Mouse (Mus musculus): ENCODE measurements at regions not wholly inside any gene's neighbourhood (a gene's known extent, or its start where the extent isn't known, plus 50 kb on each side); places are given as distances from the start of the nearest gene placed in this dataset.

DNA sequence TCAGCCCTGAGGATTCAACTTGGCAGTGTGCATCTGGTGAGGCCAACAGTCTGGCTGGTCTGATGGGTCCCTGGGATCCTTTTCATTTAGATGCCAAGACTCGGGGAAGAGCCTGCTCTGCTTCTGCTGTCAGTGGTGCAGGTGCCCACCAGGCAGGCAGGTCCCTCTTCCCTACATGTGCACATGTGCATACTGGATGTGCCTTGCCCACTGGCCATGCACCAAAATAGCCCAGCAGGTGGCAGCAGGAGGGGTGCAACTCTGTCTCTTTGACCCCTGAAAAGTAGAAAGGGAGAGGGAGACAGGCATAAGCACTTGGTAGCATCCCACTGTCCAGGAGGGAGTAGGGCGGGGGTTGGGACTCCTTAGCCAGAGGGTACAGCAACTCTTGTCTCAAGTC, 116.2 kb upstream of the Bank1 start:
- no peak for DNase-seq

DNA sequence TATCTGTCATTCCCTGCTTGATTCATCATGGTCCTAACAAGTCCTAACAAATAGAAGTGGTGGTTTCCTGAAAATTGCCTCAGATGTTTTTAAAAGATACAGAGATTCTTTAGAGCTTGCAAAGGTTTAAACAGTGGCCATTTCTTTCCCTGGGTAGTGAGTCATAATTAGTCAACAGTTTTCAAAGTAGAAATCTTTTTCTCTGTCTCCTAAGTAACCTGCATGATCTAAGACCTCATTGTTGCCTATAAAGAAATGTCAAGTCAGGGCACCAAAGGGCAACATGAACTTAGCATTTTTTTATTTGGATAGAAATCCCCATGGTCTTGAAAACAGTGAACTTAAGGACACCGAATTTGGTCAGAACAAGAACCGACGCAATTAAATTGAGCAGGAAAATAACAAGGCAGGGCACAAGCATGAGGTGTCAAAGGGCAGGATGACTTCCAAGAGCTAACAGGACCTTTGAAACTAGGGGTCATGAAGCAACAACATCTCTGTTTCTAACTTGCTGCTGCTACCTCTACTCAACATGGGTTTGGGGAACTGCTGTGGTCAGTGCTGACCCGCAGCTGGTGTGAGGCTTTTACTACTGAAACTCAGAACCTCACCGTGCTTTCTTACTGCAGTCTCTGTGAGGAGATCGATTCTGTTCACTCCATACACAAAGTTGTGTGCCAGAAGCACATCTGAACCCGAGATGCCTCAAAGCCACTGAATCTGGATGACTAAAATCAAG, 114.2 kb upstream of the Bank1 start:
- DNase-seq: no peak

DNA sequence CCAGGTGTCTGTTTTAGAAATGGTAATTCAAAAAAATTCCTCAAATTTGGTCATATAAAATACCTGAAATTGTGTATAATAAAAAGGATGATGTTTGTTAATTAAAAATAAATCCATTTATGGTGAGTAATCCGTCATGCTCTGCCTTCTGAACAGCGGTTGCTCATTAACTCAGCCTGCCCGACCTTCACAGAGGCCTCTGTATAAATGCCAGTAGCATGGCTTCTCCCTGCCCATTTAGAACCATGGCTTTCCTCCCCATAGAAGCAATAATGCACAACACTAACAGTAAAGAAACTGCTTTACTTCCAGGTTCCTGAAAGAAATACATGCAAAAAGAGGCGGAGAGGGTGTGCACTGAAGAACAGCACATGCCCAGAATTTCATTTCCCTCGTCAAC, 113.5 kb upstream of the Bank1 start:
- DNase-seq: no peak

DNA sequence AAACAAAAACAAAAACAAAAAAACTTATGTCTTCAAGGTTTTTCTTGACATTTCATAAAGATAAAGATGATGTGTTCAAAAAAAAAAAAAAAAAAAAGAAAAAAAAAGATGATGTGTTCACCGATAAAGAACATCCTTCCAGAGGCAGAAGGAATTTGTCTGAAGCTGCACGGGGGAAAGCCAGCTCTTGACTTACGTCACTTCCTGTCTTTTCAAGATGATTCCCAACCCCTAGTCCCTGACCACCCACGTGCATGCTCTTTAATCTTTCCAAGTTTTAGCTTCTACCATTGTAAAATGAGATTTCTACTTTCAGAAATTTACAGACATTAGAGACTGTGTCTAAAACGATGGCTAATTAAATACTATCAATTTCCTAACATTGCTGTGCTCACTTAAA, 108.5 kb upstream of the Bank1 start:
- DNase-seq: no peak

DNA sequence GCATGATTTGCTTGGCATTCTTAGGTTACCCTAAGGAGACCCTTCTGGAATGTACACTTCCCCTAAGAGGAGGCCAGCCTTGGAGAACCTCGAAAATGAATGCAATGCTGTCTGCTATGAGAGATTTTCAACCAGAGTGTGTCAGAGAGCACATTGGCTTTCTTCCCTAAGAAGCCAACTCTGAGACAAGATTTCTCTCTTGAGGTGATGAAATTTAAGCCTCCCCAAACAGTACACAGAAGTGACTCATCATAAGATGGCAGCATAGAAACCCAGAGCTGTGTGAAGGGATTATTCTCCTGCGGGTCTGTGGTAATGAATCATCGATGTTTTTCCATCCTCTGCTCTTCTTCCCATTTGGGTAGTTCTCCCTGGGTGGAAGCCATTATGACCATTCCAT, 106.2 kb upstream of the Bank1 start:
- DNase-seq: no peak

DNA sequence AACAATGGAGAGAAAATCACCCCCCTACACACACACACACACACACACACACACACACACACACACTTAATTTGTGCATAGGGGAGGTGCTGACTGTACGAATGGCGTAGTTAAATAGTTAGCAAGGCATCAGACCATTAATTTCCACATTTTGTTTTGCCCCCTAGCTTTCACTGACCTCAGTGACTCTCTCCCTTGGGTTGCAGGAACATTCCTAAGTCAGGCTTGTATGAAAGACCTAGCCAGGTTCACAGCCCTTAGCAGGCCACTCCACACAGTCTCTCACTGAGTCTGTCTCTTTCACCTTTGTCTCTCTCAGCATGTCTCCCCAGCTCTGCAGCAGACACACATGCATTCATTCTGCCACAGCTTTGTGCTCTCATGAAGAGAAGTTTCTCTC, 101.6 kb upstream of the Bank1 start:
- DNase-seq: no peak

DNA sequence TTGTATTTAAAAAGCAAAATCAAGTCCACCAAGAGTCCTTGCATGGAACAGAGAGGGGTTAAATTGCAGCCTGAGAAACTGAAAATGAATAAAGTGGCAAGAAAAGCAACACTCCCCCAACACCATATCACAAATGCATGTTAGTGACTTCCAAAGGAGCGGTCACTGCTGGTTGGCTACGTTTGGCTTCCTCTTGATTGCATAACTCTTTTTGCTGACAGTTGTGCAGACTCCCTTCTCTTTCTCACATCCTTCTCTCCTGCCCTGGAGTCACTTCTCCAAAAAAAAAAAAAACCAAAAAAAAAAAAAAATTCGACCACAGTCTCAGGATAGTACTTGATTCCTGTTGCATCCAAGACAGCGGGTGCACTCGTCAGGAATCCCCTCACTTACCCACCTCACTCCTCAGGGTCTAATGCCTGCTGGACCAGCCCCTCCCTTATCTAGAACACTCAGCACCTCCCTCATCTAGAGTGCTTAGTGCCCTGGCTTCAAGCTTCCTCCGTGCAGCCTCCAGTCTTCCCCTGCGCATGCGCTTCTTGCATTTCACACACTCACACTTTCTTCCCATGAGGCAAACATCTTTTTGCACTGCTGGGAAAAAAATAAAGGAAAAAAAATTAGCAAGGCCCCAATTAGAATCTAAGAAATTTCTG, 100.8 kb upstream of the Bank1 start:
- DNase-seq: no peak

DNA sequence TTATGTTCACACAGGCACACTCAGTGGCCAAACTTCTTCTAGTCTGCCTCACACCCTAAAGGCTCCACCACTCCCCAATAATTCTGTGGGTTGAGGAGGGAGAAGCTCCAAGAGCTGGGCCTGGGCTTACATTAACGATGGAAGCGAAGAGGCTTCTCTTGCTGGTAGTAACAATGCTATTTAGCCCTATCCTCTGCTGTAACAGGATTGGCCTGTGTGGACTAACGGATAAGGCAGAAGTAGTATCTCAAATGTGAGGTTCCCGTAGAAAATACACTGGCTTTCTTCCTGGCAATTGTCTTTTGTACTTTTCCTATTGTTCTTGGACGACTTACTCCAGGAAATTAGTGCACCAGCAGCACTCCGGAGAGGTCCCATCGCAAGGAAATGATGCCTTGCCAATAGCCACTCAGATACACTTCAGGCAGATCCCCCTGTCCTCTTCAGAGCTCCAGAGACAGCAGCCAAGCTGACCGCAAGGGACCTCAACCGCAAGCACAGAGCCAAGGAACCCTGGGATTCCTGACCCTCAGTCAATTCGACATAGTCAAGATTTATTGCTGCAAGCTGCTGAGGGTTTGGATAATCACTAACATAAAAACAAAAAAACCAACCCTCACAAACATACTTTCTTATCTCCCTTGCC, 96.2 kb upstream of the Bank1 start:
- no peak for DNase-seq

DNA sequence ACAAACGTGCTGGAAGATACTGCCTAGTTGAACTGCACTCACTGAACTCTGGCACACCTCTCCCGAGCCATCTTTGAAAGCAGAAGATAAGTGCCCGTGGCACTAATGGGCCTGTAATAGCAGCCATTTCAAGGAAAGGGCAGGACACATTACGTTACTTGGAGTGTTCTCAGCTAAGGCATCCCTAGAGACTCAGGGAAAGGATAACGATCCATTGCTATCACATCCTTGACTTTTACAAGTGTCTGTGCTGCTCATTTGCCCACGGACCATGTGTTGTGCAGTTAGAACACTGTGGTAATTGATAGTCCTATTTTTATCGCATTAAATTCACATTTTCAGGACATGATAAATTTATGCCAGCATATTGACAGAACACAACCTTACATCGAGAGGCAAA, 79.7 kb upstream of the Bank1 start:
- DNase-seq: no peak

DNA sequence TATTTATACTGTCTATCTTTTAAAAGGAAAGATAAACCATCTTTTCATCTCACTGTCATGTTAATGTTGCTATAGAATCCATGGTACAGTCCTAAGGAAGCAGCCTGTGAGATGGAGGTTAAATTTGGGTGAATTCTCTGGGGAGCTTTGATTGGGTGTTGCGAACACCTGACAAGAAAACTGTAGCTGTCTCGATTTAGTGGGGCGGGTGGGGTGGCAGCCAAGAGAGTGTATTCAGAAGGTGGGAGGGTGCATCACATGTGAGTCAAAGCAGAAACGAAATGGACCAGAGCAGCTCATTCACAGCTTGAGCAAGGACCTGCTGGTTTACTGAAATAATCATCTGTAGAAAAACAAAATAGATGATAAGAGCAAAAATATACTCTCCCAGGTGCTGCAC, 57.4 kb upstream of the Bank1 start:
- no peak for DNase-seq

DNA sequence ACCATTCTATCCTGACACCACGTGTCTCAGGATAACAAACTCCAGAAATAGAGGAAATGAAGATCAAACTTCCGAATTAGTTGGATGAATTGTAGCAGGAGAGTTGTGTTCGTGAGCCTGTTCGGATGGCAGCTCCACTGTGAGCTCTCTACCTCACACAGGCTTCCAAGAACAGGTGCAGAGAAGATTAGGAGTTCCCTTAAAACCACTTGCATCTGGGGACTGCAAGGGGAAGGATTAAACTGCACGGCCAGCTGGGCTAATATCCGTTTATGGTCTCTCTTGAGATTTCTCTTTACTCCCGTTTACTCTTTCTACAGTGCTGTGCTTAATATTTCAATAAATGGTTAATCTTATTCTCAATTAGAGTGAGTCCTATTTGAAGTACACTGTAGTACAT, 54.8 kb upstream of the Bank1 start:
- no peak for DNase-seq

DNA sequence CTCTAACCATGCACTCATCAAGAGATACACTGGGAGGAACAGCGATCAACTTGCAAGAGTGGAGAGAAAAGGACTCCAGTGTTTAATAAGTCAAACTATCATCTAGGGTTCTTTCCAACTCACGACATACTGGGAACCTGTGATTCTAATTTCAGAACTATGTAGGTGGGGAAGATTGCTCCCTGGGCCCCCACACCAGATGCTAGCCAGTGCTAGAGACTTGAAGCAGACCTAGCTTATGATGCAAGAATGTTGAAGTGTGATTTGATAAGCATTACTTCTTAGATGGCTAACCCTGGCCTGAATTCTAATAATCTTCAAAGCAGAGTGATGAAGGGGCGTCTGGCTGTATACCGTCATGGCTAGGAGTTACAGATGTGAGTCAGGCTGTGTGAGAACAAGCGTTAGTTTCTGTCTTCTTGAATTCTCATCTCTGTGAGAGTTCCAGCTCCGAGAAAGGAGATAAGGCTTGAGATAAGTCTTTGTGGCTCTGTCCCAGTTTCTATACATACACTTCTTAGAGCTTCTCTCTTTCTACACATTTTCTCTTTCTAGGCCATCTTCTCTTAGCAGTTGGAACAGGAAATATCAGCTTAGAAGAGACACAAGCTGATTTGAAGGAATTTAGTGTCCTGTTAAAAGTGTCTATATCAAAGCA, 54.0 kb upstream of the Bank1 start:
- DNase-seq: no peak

DNA sequence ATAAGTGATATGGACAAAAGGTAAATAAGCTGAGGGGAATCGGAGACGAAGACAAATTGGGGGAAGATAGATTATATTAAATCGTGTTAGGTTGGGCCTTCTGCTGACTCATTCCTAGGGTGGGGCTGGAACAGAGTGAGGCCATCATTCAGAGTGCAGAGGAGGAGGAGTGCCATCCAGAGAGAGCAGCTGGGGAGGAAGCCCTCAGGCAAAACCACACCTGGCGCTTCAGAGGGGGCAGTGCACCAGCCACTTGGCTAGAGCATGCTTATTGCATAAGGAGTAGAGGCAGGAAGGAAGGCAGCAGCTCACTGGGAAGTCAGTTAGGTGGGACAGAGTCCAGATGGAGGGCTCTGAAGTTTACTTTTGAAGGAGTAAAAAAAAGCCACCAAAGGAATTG, 51.0 kb upstream of the Bank1 start:
- DNase-seq: no peak
